Mouse (Mus musculus) lung, adult 2 months (tissue): Measurements from ENCODE around the gene Smim14.

Source experiments
- CTCF ChIP-seq: fragments of 200-500 bp; IDR thresholded peaks from 2 replicates; pipeline ENCODE4 v1.5.1; 2011; ENCODE audit warnings: mild to moderate bottlenecking, low read length, control low read depth; ENCODE audit not compliant: insufficient read depth
- POLR2A ChIP-seq: fragments of 200-500 bp; IDR thresholded peaks from 2 replicates; pipeline ENCODE4 v1.6.1; 2011; ENCODE audit warnings: low read depth, mild to moderate bottlenecking, control low read depth, low read length, borderline replicate concordance; ENCODE audit errors: extremely low read depth

- no peak for TF ChIP-seq CTCF
- no peak for TF ChIP-seq POLR2A
Observed at GRCm38 (mm10) chr5:65457846-65458245, 79.1 kb downstream of the Smim14 start.
